Mouse (Mus musculus): Measurements from ENCODE around the gene Ick. TPM values are rescaled to one million over a fixed set of nuclear protein-coding genes. Genes with fewer than 3 reads are reported as not detected.

Ick gene
- total and polyA plus RNA-seq, 3 experiments: 7.8 to 14.0 (median 12.5) TPM

DNA sequence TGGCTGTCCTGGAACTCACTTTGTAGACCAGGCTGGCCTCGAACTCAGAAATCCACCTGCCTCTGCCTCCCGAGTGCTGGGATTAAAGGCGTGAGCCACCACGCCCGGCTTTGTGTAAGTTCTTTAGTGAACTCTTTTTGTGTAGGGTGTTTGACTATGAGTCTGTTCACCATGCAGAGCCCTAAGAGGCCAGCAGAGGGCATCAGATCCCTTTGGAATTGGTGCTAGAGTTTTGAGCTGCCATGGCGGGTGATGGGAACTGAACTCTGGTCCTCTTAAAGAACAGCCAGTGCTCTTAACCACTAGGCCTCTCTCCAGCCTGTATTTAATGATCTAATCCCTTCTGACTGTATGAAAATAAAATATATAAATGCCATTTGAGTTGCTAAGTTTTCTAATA lies 12.6 kb upstream of the Ick start:
- Histone ChIP-seq H3K4me3 (no peak overlapping the region), H3K79me2 (replicated peaks; ENCODE audit: control insufficient read depth, insufficient read depth, low read length) (0 out of 2 replicates have a peak, but pooled peaks cover 2% of the 10 kb centered on the region), H3K4me1 (ENCODE audit: control insufficient read depth, insufficient read depth, low read length) (no peaks in the 10 kb centered on the region), H3K27ac (no peak overlapping the region), H3K36me3 (ENCODE audit: control insufficient read depth, insufficient read depth, low read length) (peaks cover 14% of the 10 kb centered on the region), H3K9ac (ENCODE audit: low read depth, low read length) (no peak overlapping the region), H3K27me3 (ENCODE audit: control insufficient read depth, insufficient read depth, low read length) (no peaks in the 10 kb centered on the region)
- intact Hi-C loops (cut with DNase I): no loop called here
- 95% methylated on average over 6 of the region's 6 CpGs for WGBS
- TF ChIP-seq CTCF (IDR thresholded peaks at IDR 0.05) (peak; percentile 60), EP300 (IDR thresholded peaks at IDR 0.05; ENCODE audit: insufficient read depth, low read depth, low read length) (no peak), POLR2A (IDR thresholded peaks at IDR 0.05; ENCODE audit: insufficient read depth, low read depth, low read length) (no peak)
- DNase-seq: no peak

DNA sequence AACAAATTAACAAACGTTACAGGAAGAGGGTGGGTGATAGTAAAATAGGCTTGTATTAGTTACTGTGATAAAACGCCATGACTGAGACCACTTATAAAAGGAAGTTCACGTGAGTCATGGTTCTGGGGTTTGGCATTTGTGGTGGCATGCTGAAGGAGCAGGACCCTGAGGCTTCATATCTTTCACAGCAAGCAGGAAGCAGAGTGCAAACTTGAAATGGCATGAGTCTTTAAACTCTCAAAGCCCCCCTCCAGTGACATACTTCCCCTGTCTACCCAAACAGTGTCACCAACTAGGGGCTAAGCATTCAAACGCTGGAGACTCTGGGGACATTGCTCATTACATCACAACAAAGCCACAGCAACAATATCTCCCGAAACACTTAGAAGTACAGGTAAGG lies 8.0 kb upstream of the Ick start:
- 54% methylated on average over 5 of the region's 5 CpGs for whole genome bisulfite sequencing
- Histone ChIP-seq H3K27me3 (ENCODE audit: control insufficient read depth, insufficient read depth, low read length) (no peaks in the 10 kb centered on the region), H3K36me3 (ENCODE audit: control insufficient read depth, insufficient read depth, low read length) (peaks cover 21% of the 10 kb centered on the region), H3K9ac (ENCODE audit: low read depth, low read length) (no peak overlapping the region), H3K4me3 (no peak overlapping the region), H3K4me1 (ENCODE audit: control insufficient read depth, insufficient read depth, low read length) (peaks cover 4% of the 10 kb centered on the region), H3K27ac (no peak overlapping the region), H3K79me2 (replicated peaks; ENCODE audit: control insufficient read depth, insufficient read depth, low read length) (peaks cover 2% of the 10 kb centered on the region; the same call in 1 of the 2 replicates)
- intact Hi-C loops (cut with DNase I): no loop called here
- no peak for DNase-seq
- TF ChIP-seq POLR2A (IDR thresholded peaks at IDR 0.05; ENCODE audit: insufficient read depth, low read depth, low read length) (no peak), CTCF (IDR thresholded peaks at IDR 0.05) (no peak), EP300 (IDR thresholded peaks at IDR 0.05; ENCODE audit: insufficient read depth, low read depth, low read length) (no peak)

DNA sequence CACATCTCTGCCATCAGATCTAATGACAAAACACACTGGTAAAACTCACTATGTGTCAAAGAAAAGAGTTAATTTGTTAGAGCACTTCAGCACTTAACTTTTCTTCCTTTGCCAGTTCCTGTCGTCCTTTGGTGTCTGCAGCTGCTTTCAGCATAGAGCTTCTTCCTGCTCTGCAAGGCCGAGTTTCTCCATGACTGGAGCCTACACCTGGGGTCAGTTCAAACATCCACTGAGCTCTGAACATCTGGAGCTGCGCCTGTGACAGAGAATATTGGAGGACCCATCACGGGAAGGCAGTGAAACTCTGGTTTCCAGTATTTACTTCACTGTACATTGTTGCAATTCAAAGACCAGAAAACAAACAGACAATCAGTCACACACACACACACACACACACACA lies 7.6 kb upstream of the Ick start:
- WGBS: 46% methylated on average over 4 of the region's 4 CpGs
- no peak overlapping the region for H3K27ac ChIP-seq
- H3K4me1 ChIP-seq (ENCODE audit: control insufficient read depth, insufficient read depth, low read length): peaks cover 5% of the 10 kb centered on the region
- no peaks in the 10 kb centered on the region for H3K27me3 ChIP-seq (ENCODE audit: control insufficient read depth, insufficient read depth, low read length)
- DNase-seq: no peak
- H3K4me3 ChIP-seq: no peak overlapping the region
- intact Hi-C loops (cut with DNase I): no loop called here
- H3K36me3 ChIP-seq (ENCODE audit: control insufficient read depth, insufficient read depth, low read length): peaks cover 23% of the 10 kb centered on the region
- no peak overlapping the region for H3K9ac ChIP-seq (ENCODE audit: low read depth, low read length)
- peaks cover 4% of the 10 kb centered on the region; the same call in 1 of the 2 replicates for H3K79me2 ChIP-seq (replicated peaks; ENCODE audit: control insufficient read depth, insufficient read depth, low read length)
- TF ChIP-seq CTCF (IDR thresholded peaks at IDR 0.05): no peak

DNA sequence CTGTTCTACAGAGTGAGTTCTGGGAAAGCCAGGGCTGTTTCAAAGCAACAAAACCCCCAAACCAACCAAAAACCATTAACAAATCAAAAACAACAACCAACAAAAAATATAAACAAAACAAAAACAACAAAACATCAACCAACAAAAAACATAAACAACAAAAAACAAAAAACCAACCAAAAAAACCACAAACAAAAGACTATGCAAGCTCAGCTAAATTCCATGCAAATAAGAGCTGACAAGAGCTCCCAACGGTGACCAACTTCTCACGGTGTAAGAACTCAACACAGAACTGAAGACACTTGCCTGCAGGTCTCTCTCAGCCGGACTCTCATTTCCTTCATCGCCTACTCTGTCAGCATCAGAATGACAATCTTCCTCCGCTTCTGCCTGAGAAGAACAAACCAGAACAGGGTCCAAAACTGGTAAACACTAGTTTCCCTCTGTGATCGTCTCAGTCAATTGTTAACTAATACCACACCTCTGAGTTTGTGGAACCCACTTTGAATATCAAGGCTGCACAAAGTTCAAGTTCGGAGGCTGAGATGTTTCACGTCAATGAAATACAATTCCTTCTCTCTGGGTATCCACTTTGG lies 4.9 kb upstream of the Ick start:
- Histone ChIP-seq H3K79me2 (replicated peaks; ENCODE audit: control insufficient read depth, insufficient read depth, low read length) (peaks cover 2% of the 10 kb centered on the region; the same call in 1 of the 2 replicates), H3K4me3 (no peak overlapping the region), H3K36me3 (ENCODE audit: control insufficient read depth, insufficient read depth, low read length) (peaks cover 17% of the 10 kb centered on the region)

DNA sequence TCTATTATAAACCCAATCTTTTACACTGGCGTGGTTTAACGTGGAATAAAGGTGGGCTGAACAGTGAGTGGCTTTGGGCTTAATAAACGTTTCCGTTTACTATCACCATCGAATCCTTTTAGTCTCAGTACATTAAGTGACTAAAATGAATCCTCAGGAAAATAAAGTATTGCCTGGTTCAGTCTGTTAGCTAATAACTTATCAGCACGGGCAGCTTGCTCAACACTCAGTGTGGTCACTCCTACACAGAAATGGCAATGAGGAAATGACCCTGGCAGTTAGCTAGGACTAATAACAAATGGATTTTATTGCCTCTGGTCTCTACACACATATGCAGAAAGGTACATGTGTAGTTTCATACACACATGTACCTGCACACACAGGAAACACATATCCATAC lies 4.0 kb upstream of the Ick start:
- H3K27me3 ChIP-seq (ENCODE audit: control insufficient read depth, insufficient read depth, low read length): no peaks in the 10 kb centered on the region
- peaks cover 8% of the 10 kb centered on the region for H3K4me1 ChIP-seq (ENCODE audit: control insufficient read depth, insufficient read depth, low read length)
- no peak overlapping the region for H3K9ac ChIP-seq (ENCODE audit: low read depth, low read length)
- TF ChIP-seq EP300 (IDR thresholded peaks at IDR 0.05; ENCODE audit: insufficient read depth, low read depth, low read length) (no peak), POLR2A (IDR thresholded peaks at IDR 0.05; ENCODE audit: insufficient read depth, low read depth, low read length) (no peak), CTCF (IDR thresholded peaks at IDR 0.05) (no peak)
- peaks cover 17% of the 10 kb centered on the region for H3K36me3 ChIP-seq (ENCODE audit: control insufficient read depth, insufficient read depth, low read length)
- H3K4me3 ChIP-seq: no peak overlapping the region
- no peak overlapping the region for H3K27ac ChIP-seq
- 67% methylated on average over 6 of the region's 6 CpGs for WGBS
- intact Hi-C loops (cut with DNase I): no loop called here
- DNase-seq: no peak
- H3K79me2 ChIP-seq (replicated peaks; ENCODE audit: control insufficient read depth, insufficient read depth, low read length): peaks cover 2% of the 10 kb centered on the region; the same call in 1 of the 2 replicates

More for the DNA sequence above, 4.9 kb upstream of the Ick start:
- H3K27me3 ChIP-seq (ENCODE audit: control insufficient read depth, insufficient read depth, low read length): no peaks in the 10 kb centered on the region
- TF ChIP-seq EP300 (IDR thresholded peaks at IDR 0.05; ENCODE audit: insufficient read depth, low read depth, low read length): no peak
- TF ChIP-seq POLR2A (IDR thresholded peaks at IDR 0.05; ENCODE audit: insufficient read depth, low read depth, low read length): no peak
- TF ChIP-seq CTCF (IDR thresholded peaks at IDR 0.05): no peak
- WGBS: 80% methylated on average over 8 of the region's 8 CpGs
- intact Hi-C loops (cut with DNase I): no loop called here
- H3K9ac ChIP-seq (ENCODE audit: low read depth, low read length): no peak overlapping the region
- H3K4me1 ChIP-seq (ENCODE audit: control insufficient read depth, insufficient read depth, low read length): peaks cover 8% of the 10 kb centered on the region
- no peak overlapping the region for H3K27ac ChIP-seq
- DNase-seq: no peak

DNA sequence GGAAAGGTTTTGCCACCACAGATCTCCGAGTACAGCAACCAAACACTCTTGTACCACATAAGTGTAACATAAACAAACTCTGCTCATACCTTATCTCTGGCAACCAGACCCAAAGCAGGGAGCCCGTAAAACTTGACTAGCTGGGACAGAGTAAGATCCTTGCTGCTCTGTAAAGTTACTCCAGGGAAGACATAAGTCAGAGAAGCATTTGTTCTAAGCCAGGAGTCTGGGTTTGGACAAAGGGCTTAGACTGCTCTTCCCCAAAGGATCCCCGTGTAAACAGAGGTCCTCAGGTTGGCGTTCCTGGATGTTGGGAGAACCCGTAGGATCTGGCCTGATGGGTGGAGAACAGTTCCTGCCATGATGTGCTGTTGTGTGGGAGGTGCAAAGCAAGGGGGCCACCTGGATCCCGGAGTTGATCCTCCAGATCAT lies 3.5 kb upstream of the Ick start:
- WGBS: 52% methylated on average over 6 of the region's 6 CpGs
- Histone ChIP-seq H3K4me3 (no peak overlapping the region), H3K36me3 (ENCODE audit: control insufficient read depth, insufficient read depth, low read length) (peaks cover 15% of the 10 kb centered on the region)

More for the DNA sequence above, 3.5 kb upstream of the Ick start:
- no peak for DNase-seq
- H3K9ac ChIP-seq (ENCODE audit: low read depth, low read length): no peak overlapping the region
- no peaks in the 10 kb centered on the region for H3K27me3 ChIP-seq (ENCODE audit: control insufficient read depth, insufficient read depth, low read length)
- intact Hi-C loops (cut with DNase I): no loop called here
- no peak overlapping the region for H3K27ac ChIP-seq
- H3K79me2 ChIP-seq (replicated peaks; ENCODE audit: control insufficient read depth, insufficient read depth, low read length): peaks cover 2% of the 10 kb centered on the region; the same call in 1 of the 2 replicates
- peaks cover 8% of the 10 kb centered on the region for H3K4me1 ChIP-seq (ENCODE audit: control insufficient read depth, insufficient read depth, low read length)
- no peak for TF ChIP-seq EP300 (IDR thresholded peaks at IDR 0.05; ENCODE audit: insufficient read depth, low read depth, low read length)
- TF ChIP-seq POLR2A (IDR thresholded peaks at IDR 0.05; ENCODE audit: insufficient read depth, low read depth, low read length): no peak
- TF ChIP-seq CTCF (IDR thresholded peaks at IDR 0.05): no peak
